22 mouse cellular contexts compared by ENCODE assay signal in genomic region chr16:78337226-78337625, GRCm38 (mm10). TPM values are rescaled to one million over a fixed set of nuclear protein-coding genes. Genes with fewer than 3 reads are reported as not detected.
A peak's percentile ranks its signal among the peaks of the same experiment; 100 is the strongest.
DNase-seq lines count a peak whose midpoint lies in the region; ATAC-seq and TF ChIP-seq lines count a peak whose summit lies in the region.
"Had no signal": no experiment of that assay in that cellular context is flagged by ENCODE, and none has a peak within 500 bp of the region (broad histone marks: within the 10 kb centered on the region; RNA-seq: fewer than 3 reads in every experiment).

No protein-coding gene starts in this region.

- H3K36me3 ChIP-seq in forebrain, embryonic 10.5 days (replicated peaks), result peaks cover 90% of the 10 kb centered on the region
- peaks cover 59% of the 10 kb centered on the region for H3K36me3 ChIP-seq in forebrain, embryonic 12.5 days (replicated peaks)
- peaks cover 39% of the 10 kb centered on the region for H3K36me3 ChIP-seq in kidney, embryonic 15.5 days
- no peaks in the 10 kb centered on the region for H3K36me3 ChIP-seq in kidney, adult 2 months (ENCODE audit: control insufficient read depth, insufficient read depth, low read length)

- H3K4me3 ChIP-seq in forebrain, embryonic 10.5 days, result no peak overlapping the region
- no peak overlapping the region for H3K4me3 ChIP-seq in forebrain, embryonic 12.5 days (replicated peaks)
- H3K4me3 ChIP-seq in kidney, embryonic 15.5 days (replicated peaks), result no peak overlapping the region
- H3K4me3 ChIP-seq in kidney, adult 2 months (ENCODE audit: insufficient read depth, low read depth, low read length), result no peak overlapping the region
- H3K4me3 ChIP-seq: embryonic facial prominence, embryonic 15.5 days; forebrain, embryonic 15.5 days; gastrocnemius, adult 2 months; heart, embryonic 15.5 days; hindbrain, embryonic 12.5 days had no signal

- no peak overlapping the region for H3K9ac ChIP-seq in forebrain, embryonic 12.5 days
- no peak overlapping the region for H3K9ac ChIP-seq in kidney, embryonic 15.5 days
- H3K9ac ChIP-seq: embryonic facial prominence, embryonic 15.5 days; forebrain, embryonic 15.5 days; heart, embryonic 15.5 days; hindbrain, embryonic 12.5 days; liver, postnatal 0 days had no signal

- H3K27ac ChIP-seq in forebrain, embryonic 10.5 days, result peak overlapping the region; percentile 20; the same call in 1 of the 2 replicates
- no peak overlapping the region for H3K27ac ChIP-seq in forebrain, embryonic 12.5 days
- H3K27ac ChIP-seq in kidney, embryonic 15.5 days, result no peak overlapping the region
- no peak overlapping the region for H3K27ac ChIP-seq in kidney, adult 2 months (ENCODE audit: insufficient read depth, low read depth, low read length)
- H3K27ac ChIP-seq: embryonic facial prominence, embryonic 15.5 days; forebrain, embryonic 15.5 days; gastrocnemius, adult 2 months; heart, embryonic 15.5 days; hindbrain, embryonic 12.5 days had no signal

- no peaks in the 10 kb centered on the region for H3K9me3 ChIP-seq in forebrain, embryonic 10.5 days
- no peaks in the 10 kb centered on the region for H3K9me3 ChIP-seq in forebrain, embryonic 12.5 days
- H3K9me3 ChIP-seq in kidney, embryonic 15.5 days (replicated peaks), result no peaks in the 10 kb centered on the region
- H3K9me3 ChIP-seq: embryonic facial prominence, embryonic 15.5 days; forebrain, embryonic 15.5 days; heart, embryonic 15.5 days; hindbrain, embryonic 12.5 days had no signal

- 78% methylated on average over 8 of the region's 8 CpGs for WGBS in forebrain, embryonic 10.5 days
- WGBS in forebrain, embryonic 12.5 days, result 78% methylated on average over 8 of the region's 8 CpGs
- 17% methylated on average over 8 of the region's 8 CpGs for WGBS in kidney, embryonic 15.5 days
- WGBS in kidney, adult 2 months, result 44% methylated on average over 8 of the region's 8 CpGs

- DNase-seq in forebrain, embryonic 10.5 days (ENCODE audit: extremely low spot score, low spot score), result no peak
- no peak for DNase-seq in kidney, adult 2 months
- DNase-seq in thymus, postnatal 14 days, result peak; percentile 18
- DNase-seq in thymus, postnatal 25 days, result no peak
- DNase-seq in right cerebral cortex, postnatal 4 days, result no peak
- DNase-seq in layer of hippocampus, postnatal 10 days (ENCODE audit: low spot score in 2 of 2), result no peak
- DNase-seq: cerebellum, adult 9-11 months; gastrocnemius, adult 2 months; heart, adult 18-20 months; layer of hippocampus, postnatal 36 days; liver; liver, postnatal 0 days; lung, postnatal 36 days; right cerebral cortex, adult 18-20 months had no signal

- H3K4me2 ChIP-seq in forebrain, embryonic 12.5 days, result no peak overlapping the region
- H3K4me2 ChIP-seq in kidney, embryonic 15.5 days, result no peak overlapping the region
- H3K4me2 ChIP-seq: embryonic facial prominence, embryonic 15.5 days; forebrain, embryonic 15.5 days; heart, embryonic 15.5 days; hindbrain, embryonic 12.5 days had no signal

- H3K27me3 ChIP-seq in forebrain, embryonic 10.5 days (ENCODE audit: poor library complexity, severe bottlenecking), result no peaks in the 10 kb centered on the region
- H3K27me3 ChIP-seq in forebrain, embryonic 12.5 days, result no peaks in the 10 kb centered on the region
- H3K27me3 ChIP-seq in kidney, embryonic 15.5 days, result no peaks in the 10 kb centered on the region
- no peaks in the 10 kb centered on the region for H3K27me3 ChIP-seq in kidney, adult 2 months (replicated peaks; ENCODE audit: control insufficient read depth, insufficient read depth, low read length)
- H3K27me3 ChIP-seq: CH12.LX; embryonic facial prominence, embryonic 15.5 days; forebrain, embryonic 15.5 days; heart, embryonic 15.5 days; hindbrain, embryonic 12.5 days had no signal

- no peak for TF ChIP-seq POLR2A in kidney, adult 2 months (IDR thresholded peaks at IDR 0.05; ENCODE audit: low read depth, low read length)

- H3K4me1 ChIP-seq in forebrain, embryonic 10.5 days, result peaks cover 6% of the 10 kb centered on the region; the same call in 1 of the 2 replicates
- peaks cover 5% of the 10 kb centered on the region for H3K4me1 ChIP-seq in forebrain, embryonic 12.5 days
- H3K4me1 ChIP-seq in kidney, embryonic 15.5 days, result peaks cover 4% of the 10 kb centered on the region; the same call in 1 of the 2 replicates
- no peaks in the 10 kb centered on the region for H3K4me1 ChIP-seq in kidney, adult 2 months (ENCODE audit: control insufficient read depth, insufficient read depth, low read length)
- H3K4me1 ChIP-seq: embryonic facial prominence, embryonic 15.5 days; forebrain, embryonic 15.5 days; heart, embryonic 15.5 days; hindbrain, embryonic 12.5 days had no signal

- TF ChIP-seq CTCF in kidney, adult 2 months (conservative IDR thresholded peaks at IDR 0.05; ENCODE audit: insufficient read depth, insufficient read length, low read depth, low read length), result no peak

- ATAC-seq in forebrain, embryonic 12.5 days (ENCODE audit: low FRiP score), result no peak
- peak; percentile 82 for ATAC-seq in kidney, embryonic 15.5 days (replicated peaks; ENCODE audit: low FRiP score)
- ATAC-seq: forebrain, embryonic 15.5 days; intestine, postnatal 0 days; liver, postnatal 0 days had no signal

RNA-seq across cellular contexts. Expression of gene Cxadr, which starts 35.9 kb away (rescaled TPM):
- polyA plus RNA-seq in forebrain, embryonic 10.5 days (2016; fragmentation: Nextera tagmentation; extraction: Ambion mirVana), result 60.7 and 67.8 TPM in 2 replicates
- polyA plus RNA-seq in forebrain, embryonic 12.5 days (2016; fragmentation: Nextera tagmentation; extraction: Ambion mirVana), result 108 and 120 TPM in 2 replicates
- polyA plus RNA-seq in kidney, embryonic 15.5 days (2015; fragmentation: Nextera tagmentation; extraction: Ambion mirVana), result 32.0 and 37.6 TPM in 2 replicates
- polyA plus RNA-seq in kidney, adult 2 months (2012; rRNA removed), result 11.2 and 15.9 TPM in 2 replicates
- total RNA-seq in layer of hippocampus, postnatal 10 days (2021), result 100 to 1,000 TPM; 158 to 175 TPM
- total RNA-seq: CH12.LX had no signal

RNA-seq across cellular contexts. Expression of gene Btg3, which starts 39.8 kb away (rescaled TPM):
- 39.1 and 40.2 TPM in 2 replicates for polyA plus RNA-seq in forebrain, embryonic 10.5 days (2016; fragmentation: Nextera tagmentation; extraction: Ambion mirVana)
- polyA plus RNA-seq in forebrain, embryonic 12.5 days (2016; fragmentation: Nextera tagmentation; extraction: Ambion mirVana), result 43.5 and 46.1 TPM in 2 replicates
- 52.0 and 56.8 TPM in 2 replicates for polyA plus RNA-seq in kidney, embryonic 15.5 days (2015; fragmentation: Nextera tagmentation; extraction: Ambion mirVana)
- polyA plus RNA-seq in kidney, adult 2 months (2012; rRNA removed), result 3.1 and 3.6 TPM in 2 replicates
- total RNA-seq in layer of hippocampus, postnatal 10 days (2021), result 1 to 10 TPM; 8.2 to 8.3 TPM
